Mouse (Mus musculus): ENCODE data around the gene Pde1b.

GRCm38 (mm10) chr15:103536456-103536855 is 33.6 kb downstream of the Pde1b start:
- TF ChIP-seq POLR2A (IDR thresholded peaks at IDR 0.05; ENCODE audit: insufficient read depth, low read depth, low read length) (no peak), CTCF (IDR thresholded peaks at IDR 0.05) (no peak)
